Mouse (Mus musculus) left cerebral cortex, postnatal 36 days (tissue): ENCODE measurements around the gene Chek2. TPM values are rescaled to one million over a fixed set of nuclear protein-coding genes. Genes with fewer than 3 reads are reported as not detected.
"Not testable (repeated sequence)": the region's sequence is repeated elsewhere in the genome, so short reads cannot be mapped to it uniquely, and the experiment has no call there.

ENCODE experiments used
- DNase-seq, 2 experiments: peaks; one replicate each; pipeline ENCODE4 v3.0.0; 2021 to 2022; ENCODE audit warnings: low spot score in 2 of 2, mixed read lengths in 1 of 2
- intact Hi-C: fragments of 180-260 bp; cut with DNase I; formaldehyde crosslinking; loops from one replicate; pipeline ENCODE4 v1.15.1; 2025
- total RNA-seq, 2 experiments: library from RNA; stranded (reverse); gene quantifications; 2 replicates each; pipeline ENCODE4 v1.2.3; 2021

Gene Chek2
- total RNA-seq, 2 experiments from 2014 or later: 0.99 to 1.6 TPM

DNA sequence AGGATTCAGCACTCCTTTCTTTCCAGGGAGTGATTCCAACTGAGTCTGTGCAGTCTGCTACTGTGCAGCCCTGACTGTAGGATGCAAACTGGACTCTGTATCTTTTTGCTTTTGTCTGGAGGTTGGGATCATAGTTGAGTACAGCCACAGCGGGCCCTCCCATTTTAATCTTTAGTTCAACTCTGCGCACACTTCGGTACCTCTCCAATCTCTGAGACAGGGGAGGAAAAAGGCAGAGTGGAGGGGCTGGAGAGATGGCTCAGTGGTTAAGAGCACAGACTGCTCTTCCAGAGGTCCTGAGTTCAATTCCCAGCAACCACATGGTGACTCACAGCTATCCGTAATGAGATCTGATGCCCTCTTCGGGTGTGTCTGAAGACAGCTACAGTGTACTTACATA is 1.8 kb upstream of the Chek2 start:
- not testable (repeated sequence) for DNase-seq
- intact Hi-C loops: loop anchor here (2.0 to 5.0 kb wide), 2 partner anchors 85 to 424 kb away; no protein-coding TSS in a partner anchor

DNA sequence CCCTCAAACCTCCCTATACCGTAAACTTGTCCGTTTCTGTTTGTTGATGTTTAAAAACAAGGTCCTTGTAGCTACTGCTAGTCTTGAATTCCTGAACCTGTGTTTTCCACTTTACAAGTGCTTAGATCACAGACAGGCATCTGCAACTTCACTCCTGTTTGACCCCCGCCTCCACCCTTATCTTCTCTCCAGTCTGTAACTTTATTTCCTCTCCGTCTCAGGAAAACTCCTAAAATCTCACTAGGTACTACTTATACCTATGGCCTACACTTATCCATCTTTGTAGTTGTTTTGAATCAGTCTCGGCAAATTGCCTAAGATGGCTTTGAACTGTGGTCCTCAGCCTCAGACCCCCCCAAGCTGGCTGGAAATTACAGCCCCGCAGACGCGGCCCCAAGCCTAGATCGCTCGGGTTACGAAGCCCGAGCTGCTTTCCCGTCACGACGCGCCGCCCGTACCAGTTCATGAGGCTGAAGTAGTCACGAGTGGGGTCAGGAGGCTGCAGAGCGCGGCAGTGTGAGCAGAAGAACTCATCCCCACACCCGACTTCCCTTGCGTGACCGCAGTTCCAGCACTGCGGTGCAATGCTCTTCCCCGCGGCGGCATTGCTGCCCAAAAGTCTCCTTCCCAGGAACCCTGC is 621 bp upstream of the Chek2 start:
- intact Hi-C loops: loop anchor here (2.0 to 5.0 kb wide), 2 partner anchors 84 to 423 kb away; no protein-coding TSS in a partner anchor
- no peak for DNase-seq

DNA sequence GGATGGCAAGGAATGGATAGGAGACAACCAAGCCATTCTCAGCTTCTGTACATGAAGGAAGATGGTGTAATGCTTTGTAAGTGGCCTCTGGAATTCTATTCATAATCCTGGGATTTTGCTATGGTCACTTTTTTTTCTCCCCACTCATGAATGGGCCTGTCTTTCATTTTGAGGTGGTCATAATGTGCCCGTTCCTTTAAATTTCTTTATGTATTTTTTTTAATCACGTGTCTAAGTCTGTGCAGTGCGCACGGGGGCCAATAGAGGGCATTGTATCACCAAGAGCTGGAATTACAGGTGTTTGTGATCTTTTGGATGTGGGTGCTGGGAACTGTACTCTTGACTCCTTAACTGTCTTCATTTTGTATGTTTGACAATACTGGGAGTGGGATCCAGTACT is 686 bp downstream of the Chek2 start:
- DNase-seq: no peak
- intact Hi-C loops: loop anchor here (10.0 kb wide), 1 partner anchor 494 kb away; the partner anchor contains the start of gene Pitpnb

DNA sequence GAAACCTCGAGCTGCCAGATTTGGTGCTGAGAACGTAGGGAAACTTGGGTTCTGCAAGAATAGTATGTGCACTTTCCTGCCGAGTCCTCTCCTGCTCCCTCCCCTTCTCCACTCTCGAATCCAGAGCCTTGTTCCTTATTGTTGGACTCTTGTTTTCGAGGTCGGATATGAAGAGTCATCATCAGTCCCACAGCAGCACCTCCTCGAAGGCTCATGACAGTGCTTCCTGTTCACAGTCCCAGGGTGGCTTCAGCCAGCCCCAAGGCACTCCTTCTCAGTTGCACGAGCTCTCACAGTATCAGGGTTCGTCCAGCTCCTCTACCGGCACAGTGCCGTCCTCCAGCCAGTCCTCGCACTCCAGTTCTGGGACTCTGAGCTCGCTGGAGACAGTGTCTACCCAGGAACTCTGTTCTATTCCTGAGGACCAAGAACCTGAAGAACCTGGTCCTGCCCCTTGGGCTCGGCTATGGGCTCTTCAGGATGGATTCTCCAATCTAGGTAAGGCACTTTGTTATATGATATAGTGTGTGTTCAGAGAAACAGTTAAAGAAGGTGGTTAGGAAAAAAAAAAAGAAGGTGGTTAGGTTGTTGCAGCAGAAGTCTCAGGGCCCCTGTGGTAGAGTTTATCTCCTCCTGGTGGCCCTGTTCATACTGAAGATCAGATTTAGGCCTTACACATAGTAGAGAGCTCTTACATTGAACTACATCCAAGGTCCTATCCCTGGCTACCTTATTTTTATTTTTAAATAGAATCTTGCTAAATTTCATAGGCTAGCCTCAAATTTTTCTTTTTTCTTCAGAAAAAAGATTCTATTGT is 1.5 kb downstream of the Chek2 start:
- intact Hi-C loops: loop anchor here (10.0 kb wide), 1 partner anchor 494 kb away; the partner anchor contains the start of gene Pitpnb

DNA sequence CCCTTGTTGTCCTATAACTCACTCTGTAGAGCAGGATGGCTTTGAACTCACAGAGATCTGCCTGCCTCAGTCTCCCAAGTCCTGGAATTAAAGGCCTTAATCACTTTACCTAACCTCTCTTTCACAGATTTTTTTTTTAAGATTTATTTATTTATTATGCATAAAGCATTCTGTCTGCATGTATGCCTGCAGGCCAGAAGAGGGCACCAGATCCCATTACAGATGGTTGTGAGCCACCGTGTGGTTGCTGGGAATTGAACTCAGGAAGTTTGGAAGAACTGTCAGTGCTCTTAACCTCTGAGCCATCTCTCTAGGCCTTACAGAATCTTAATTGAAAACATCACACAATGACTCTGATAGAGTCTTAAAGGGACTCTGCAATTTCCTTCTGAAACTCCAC is 13.2 kb downstream of the Chek2 start:
- DNase-seq: no peak
- intact Hi-C loops: no loop called here

More for the DNA sequence above, 1.5 kb downstream of the Chek2 start:
- no peak for DNase-seq

DNA sequence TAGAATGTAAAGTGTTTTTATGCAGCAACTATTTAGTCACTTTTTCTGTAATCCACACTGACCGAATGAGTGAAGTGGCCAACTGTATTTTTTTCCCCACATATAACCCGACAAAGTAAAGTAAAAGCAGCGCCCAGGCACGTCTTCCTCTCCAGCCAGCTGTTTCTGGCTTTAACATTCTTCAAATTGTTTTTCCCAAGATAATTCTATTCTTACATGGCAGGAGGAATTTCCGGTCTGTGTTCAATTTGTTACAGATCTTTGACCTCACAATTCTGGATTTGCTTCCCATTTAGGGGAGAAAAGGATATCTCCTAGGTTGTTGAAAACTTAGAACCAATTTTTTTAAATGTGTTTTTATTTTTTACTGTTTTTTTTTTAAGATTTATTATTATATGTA is 17.3 kb downstream of the Chek2 start:
- DNase-seq: no peak
- intact Hi-C loops: no loop called here

DNA sequence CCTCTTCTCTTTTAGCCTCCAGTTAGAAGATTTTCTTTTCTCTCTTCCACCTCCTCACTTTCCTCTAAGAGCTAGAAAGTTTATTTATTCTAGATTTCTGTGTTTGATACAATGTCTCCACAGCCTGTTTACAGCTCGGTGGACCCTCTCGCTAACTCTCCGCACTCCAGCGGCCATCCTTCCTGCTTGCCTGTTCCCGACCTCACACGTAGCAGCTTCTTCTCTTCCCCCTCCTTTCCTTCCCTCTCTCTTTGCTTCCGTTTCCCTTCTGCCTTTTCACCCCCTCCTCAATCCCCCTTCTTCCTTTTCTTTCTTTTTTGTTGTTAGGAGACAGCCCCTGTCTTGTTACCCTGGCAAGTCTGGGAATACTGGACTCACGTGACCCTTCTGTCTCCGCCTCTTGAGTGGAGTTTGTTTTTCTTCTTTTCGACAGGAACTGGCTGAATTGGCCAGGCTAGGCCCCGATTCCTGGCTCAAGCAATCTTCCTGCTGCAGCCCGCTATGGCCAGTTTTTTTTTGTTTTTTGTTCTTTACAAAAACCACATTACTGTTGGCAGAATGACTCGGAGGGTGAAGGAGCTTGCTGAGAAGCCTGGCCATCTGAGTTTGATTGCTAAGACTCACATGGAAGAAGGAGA is 19.4 kb downstream of the Chek2 start:
- DNase-seq: peak in 1 of 2 experiments; percentile 24
- intact Hi-C loops: no loop called here

DNA sequence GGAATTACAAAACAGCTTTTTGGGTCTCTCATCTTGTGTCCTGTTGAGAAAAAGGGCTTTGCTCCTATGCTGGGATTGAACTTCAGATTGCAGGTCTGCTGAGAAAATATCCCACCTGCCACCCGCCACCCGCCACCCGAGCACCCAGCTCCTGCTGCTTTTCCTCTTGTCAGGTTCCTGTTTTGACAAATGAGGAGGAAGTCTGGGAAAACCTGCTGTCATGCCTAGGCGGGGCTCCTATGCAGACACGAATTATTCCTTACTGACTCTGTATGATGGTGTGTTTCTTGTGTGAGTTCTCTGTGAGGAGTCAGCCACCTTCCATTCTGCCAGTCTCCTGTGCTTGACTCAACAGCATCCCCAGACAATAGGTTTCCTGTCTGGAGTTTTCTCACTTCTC is 20.7 kb downstream of the Chek2 start:
- intact Hi-C loops: no loop called here
- no peak for DNase-seq

DNA sequence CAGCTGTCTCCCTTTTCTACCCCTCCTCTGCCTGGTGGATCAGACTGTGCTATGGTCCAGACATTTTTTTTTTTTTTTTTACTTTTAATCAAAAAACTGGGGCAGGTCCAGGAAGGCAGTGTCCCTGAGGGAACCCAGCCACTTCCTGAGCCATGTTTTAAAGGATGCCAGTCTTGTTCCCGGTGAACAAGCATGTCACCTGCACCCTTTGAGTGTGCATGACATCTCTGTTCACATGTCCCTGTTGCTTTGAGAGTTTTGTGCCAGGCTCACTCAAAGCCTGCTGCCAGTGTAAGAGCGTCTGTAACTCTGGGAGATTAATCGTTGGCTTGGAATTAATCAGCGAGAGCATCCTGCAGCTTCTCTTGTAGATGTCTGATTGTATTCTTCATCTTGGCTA is 28.7 kb downstream of the Chek2 start:
- no peak for DNase-seq
- intact Hi-C loops: no loop called here

DNA sequence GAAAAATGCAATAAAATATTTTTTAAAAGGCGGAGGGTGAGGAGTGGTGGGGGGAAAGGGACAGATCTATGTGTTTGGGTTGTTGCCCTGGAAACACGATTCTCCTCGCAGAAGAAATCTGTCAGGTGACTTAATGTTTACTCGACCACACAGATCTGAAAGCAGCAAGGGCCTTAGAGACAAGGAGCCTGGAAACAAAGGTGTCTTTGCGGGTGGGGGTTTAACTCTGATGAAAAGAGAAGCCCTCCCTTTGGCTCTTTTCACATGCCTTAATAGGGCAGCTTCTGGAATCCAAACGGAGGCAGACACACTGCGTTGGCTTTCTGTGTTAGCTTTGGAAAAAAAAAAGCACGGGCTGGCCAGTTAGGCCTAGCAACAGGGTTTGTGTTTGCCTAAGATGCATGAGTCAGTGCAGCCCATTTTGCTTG is 29.5 kb downstream of the Chek2 start:
- DNase-seq: no peak

DNA sequence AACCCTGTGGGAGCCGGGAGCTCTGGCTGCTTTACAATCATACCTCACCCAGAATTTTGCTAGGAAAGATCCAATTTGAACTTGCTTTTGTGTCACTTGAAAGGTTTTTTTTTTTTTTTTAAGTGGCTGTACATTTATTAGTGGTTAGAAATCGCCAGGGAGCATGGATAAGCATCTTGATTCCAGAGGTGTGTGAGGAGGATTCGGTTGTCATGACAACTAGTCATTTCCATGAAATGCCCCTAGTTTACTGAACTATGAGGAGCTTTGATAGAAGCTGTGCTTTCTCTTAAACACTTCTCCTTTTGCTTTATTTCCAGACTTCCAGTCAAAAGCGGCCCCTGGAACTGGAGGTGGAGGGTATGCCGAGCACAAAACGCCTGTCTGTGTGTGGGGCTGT is 33.4 kb downstream of the Chek2 start:
- intact Hi-C loops: no loop called here
- DNase-seq: no peak

More for the DNA sequence above, 29.5 kb downstream of the Chek2 start:
- intact Hi-C loops: no loop called here

DNA sequence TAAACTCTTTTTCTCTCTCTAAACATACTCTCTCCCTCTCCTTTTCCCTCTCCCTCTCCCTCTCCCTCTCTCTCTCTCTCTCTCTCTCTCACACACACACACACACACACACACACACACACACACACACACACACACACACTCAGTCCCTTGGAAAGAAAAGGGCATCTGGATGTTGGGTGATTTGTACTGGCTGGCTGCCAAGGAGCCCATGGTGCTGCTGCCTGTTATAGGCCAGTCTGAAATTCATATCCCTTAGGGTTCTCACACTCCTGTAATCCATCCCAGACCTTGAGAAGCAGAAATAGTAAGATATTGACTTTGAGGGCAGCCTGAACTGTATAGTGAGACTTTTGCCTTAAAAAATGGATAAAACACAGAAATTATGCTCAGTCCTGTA is 34.9 kb downstream of the Chek2 start:
- intact Hi-C loops: no loop called here
- DNase-seq: no peak

DNA sequence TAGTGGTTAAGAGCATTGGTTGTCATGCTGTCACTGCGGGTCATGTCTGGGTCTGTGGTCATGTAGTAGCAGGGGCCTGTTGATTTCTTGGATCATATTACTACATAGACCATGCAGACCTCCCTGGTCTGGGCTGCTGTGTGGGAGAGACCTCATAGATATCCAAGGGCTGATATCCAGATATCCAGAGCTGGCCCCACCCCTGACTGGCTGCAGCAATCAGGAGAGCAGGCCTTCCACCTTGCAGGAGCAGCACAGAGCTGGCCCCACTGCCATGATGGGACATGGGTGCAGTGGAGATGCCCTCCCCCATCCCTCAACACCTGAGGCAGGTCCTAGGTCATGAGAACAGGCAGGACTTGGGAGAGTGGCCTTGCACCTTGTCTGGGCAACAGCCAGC is 35.5 kb downstream of the Chek2 start:
- no peak for DNase-seq
- intact Hi-C loops: no loop called here

DNA sequence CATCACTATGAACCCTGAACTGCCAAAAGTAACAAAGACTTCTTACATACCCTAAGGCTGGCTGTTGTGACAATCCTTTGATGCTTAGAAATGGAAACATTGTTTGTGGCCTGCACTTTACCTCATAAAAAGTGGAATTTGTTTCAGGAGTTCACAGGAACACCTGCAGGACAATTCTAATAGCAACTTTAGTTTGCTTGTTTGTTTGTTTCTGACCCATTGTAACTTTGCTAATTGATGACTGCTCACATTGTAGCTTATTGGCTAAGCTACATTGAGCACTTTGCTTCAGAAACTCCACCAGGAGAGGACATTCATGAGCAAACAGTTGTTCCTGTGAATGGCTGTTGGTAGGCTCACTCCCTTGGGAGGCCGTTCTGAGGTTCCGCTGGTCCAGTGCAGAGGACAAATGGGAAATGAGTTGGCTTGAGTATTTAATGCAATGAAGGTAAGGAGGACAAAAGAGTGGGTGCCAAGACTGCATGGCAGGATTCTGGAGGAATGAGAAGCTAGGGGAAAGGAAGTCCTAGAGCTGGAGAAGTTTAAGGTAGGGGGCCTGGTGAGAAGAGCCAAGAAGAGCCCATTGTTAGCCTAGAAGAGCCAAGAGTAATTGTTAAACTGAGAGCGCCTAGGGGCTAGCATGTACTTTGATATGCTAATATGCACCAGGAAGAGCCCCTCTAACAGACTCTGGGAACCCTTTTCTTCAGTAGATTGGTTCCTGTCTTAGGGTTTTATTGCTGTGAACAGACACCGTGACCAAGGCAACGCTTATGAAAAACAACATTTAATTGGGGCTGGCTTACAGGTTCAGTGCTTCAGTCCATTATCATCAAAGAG is 38.1 kb downstream of the Chek2 start:
- intact Hi-C loops: no loop called here
- DNase-seq: no peak

DNA sequence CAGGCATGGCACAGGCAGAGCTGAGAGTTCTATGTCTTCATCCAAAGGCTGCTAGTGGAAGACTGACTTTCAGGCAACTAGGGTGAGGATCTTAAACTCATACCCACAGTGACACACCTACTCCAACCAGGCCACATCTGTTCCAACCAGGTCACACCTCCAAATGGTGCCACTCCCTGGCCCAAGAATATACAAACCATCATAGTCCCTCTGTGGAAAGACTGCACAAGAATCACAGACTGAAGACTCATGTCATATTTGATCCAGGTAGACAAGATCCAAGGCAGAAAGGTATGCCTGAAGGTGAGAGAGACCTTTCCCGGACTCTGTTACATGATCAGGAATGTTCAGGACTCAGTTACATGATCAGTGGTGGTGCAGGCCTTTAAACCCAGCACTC is 38.7 kb downstream of the Chek2 start:
- DNase-seq, intact Hi-C loops: not testable (repeated sequence)

DNA sequence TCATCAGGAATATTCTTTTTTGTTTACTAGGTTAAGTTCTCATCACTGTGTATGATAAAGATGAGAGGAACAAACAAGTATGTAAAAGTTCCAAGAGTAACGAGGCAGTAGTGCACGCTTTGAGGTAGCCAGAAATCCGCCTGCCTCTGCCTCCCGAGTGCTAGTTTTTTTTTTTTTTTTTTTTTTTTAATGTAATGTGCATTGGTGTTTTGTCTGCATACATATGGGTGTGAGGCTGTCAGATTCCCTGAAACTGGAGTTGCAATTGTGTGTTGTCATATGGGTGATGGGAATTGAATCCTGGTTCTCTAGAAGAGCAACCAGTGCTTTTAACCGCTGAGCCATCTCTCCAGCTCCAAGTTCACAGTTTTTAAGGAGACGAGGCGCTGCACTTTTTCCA is 39.3 kb downstream of the Chek2 start:
- intact Hi-C loops: no loop called here

DNA sequence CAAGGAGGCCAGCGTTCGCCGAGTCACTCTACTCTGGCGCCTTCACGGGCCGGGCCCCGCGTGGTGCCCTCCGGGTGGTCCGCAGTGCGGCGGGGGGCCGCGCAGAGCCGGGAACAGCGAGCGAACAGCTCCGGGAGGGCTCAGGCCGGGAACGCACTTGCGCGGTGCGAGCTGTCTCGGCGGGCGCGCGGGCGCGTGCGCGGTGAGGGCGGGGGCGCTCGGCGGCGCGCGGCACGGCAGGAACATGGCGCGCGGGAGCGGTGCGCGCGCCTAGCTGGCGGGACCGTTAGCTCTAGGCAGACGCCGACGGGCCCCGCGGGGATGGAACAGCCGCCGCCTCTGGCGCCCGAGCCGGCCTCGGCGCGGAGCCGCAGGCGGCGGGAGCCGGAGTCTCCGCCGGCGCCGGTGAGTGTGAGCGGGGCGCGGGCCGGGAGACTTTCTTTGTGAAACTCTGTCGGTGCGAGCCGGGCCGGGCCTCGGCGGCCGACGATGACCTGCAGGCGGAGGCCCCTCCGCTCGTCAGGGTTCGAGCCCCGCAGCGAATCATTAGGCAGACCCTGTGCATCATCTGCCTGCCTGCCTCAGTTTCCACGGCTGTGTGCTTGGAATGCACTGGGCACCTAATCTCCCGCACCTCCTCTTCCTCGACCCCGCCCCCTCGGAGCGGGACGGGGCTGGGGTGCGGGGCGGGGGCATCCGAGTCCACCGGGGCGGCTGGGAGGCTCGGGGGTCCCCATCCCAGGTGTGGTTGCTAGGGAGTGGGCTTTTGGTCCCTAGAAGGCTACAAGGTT is 40.0 kb downstream of the Chek2 start, which contains the start of gene Ttc28:
TSS of gene Ttc28 (plus strand) at position 220 of the 791 bp plus-strand sequence.
- peak; percentile 86 to 90 for DNase-seq
- intact Hi-C loops: no loop called here

More for the DNA sequence above, 39.3 kb downstream of the Chek2 start:
- DNase-seq: no peak

DNA sequence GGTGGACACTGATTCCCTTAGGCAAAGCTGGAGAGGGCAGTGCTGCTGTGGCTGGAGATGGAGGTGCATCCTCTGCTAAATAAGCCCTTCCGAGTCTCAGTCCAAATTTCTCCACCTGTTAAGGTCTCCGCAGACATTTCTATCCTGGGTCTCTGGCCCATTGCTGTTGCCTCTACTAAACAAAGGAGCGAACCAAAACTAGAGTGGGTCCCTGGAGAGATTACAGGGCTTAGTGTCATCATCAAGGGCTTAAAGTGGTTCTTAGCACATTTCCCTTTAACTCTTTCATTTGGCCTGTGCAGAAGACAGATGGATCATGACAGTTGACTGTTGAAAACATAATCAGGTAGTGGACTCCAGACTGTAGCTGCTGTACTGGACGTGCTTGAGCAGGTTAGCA is 48.8 kb downstream of the Chek2 start:
- intact Hi-C loops: no loop called here
- no peak for DNase-seq

DNA sequence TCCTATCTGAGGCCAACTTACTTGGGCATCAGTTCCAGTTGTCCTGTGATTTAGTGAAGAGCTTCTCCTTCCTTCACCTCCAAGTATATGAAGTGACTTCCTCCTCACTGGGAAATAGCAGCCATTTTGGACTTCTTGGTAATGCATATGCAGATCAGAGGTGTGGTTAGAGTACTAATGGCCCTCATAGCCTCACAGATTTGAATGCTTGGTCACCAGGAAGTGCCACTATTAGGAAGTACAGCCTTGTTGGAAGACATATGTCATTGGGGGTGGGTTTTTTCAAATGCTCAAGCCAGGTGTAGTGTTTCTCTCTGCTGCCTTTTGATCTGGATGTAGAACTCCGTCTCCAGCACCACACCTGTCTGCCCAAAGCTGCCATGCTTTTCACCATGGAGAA is 50.2 kb downstream of the Chek2 start:
- intact Hi-C loops: no loop called here
- no peak for DNase-seq
